Mouse (Mus musculus): ENCODE measurements at regions not wholly inside any gene's neighbourhood (a gene's known extent, or its start where the extent isn't known, plus 50 kb on each side); places are given as distances from the start of the nearest gene placed in this dataset.

GRCm38 (mm10) chrX:35683332-35683731 is 205.3 kb upstream of the Dock11 start:
- peak; percentile 19 for DNase-seq (ENCODE audit: low read depth, low spot score)
